Mouse (Mus musculus) gastrocnemius, postnatal 36 days (tissue): Measurements from ENCODE around the gene Gm21788. TPM values are rescaled to one million over a fixed set of nuclear protein-coding genes. Genes with fewer than 3 reads are reported as not detected.
"Not testable (repeated sequence)": the region's sequence is repeated elsewhere in the genome, so short reads cannot be mapped to it uniquely, and the experiment has no call there.

ENCODE experiments used
- DNase-seq, 2 experiments: peaks; one replicate each; pipeline ENCODE4 v3.0.0; 2022
- intact Hi-C: fragments of 180-260 bp; cut with DNase I; formaldehyde crosslinking; loops from one replicate; pipeline ENCODE4 v1.15.1; 2025
- long read RNA-seq, 2 experiments: library from polyadenylated mRNA; stranded (forward); transcript quantifications; one replicate each; pipeline ENCODE4 v2.0.0; 2021
- total RNA-seq, 2 experiments: library from RNA; stranded (reverse); gene quantifications; 2 replicates each; pipeline ENCODE4 v1.2.3; 2021

Gene Gm21788
- not detected for total RNA-seq
- long read RNA-seq, experiment 1: 0 reads
- long read RNA-seq, experiment 2: 0 reads

- intact Hi-C loops, DNase-seq: not testable (repeated sequence)
Observed at GRCm38 (mm10) chrY:7404710-7405109, at the start of gene Gm21788. Gm21788 (plus strand) TSS chrY:7405010.

Other genes with a start within 250 kb of the Gm21788 start
- gene Gm21244, start 235.7 kb upstream of the Gm21788 start, total RNA-seq: not detected
- gene Gm28998, start 151.2 kb upstream of the Gm21788 start, total RNA-seq: not detected
- gene Gm20826, start 233.5 kb downstream of the Gm21788 start, total RNA-seq: not detected